Mouse (Mus musculus) cerebellum, adult 2 months (tissue): ENCODE data around the gene Gm21981. TPM values are rescaled to one million over a fixed set of nuclear protein-coding genes. Genes with fewer than 3 reads are reported as not detected.

Experiments used
- DNase-seq, 2 experiments: peaks; one replicate each; pipeline ENCODE4 v3.0.0; 2021
- H3K27ac ChIP-seq: fragments of 200-500 bp; 2 replicates; pipeline ENCODE4 v1.5.1; 2012; ENCODE audit warnings: low read length, control low read depth, inconsistent platforms; ENCODE audit not compliant: insufficient read depth
- H3K27me3 ChIP-seq: fragments of 200-500 bp; 2 replicates; pipeline ENCODE4 v1.6.1; 2012; ENCODE audit warnings: inconsistent platforms, mild to moderate bottlenecking, low read length, moderate library complexity; ENCODE audit not compliant: control insufficient read depth, insufficient read depth
- H3K4me1 ChIP-seq: fragments of 200-500 bp; 2 replicates; pipeline ENCODE4 v1.6.1; 2011; ENCODE audit warnings: low read length; ENCODE audit not compliant: control insufficient read depth, insufficient read depth
- H3K4me3 ChIP-seq: fragments of 200-500 bp; replicated peaks from 2 replicates; pipeline ENCODE3; 2011; ENCODE audit warnings: mild to moderate bottlenecking, low read depth, low read length, control low read depth; ENCODE audit not compliant: insufficient read depth
- CTCF ChIP-seq: fragments of 200-500 bp; IDR thresholded peaks from 2 replicates; pipeline ENCODE4 v1.5.1; 2011; ENCODE audit warnings: low read depth, mild to moderate bottlenecking, control low read depth, low read length, moderate library complexity, borderline replicate concordance; ENCODE audit not compliant: insufficient read depth
- POLR2A ChIP-seq: fragments of 200-500 bp; IDR thresholded peaks from 2 replicates; pipeline ENCODE4 v1.6.1; 2011; ENCODE audit warnings: low read length, control low read depth, borderline replicate concordance; ENCODE audit not compliant: insufficient read depth
- WGBS: fragments of 180-500 bp; shearing (Covaris S2); methylation state at CpG from one replicate; pipeline ENCODE4 v1.1.7; 2018; 5-methylcytosine and 5-hydroxymethylcytosine counted together
- polyA plus RNA-seq: library from polyadenylated mRNA; depleted of rRNA; stranded (reverse); fragments of >200 nt; gene quantifications from 2 replicates; pipeline ENCODE4 v1.2.3, GENCODE M21; 2012

The Gm21981 gene
- polyA plus RNA-seq, 1 experiment = 6.6 TPM

GRCm38 (mm10) chr17:47699055-47699454 lies 4.8 kb upstream of the Gm21981 start:
- no peak for DNase-seq
- no peaks in the 10 kb centered on the region for H3K27me3 ChIP-seq
- 74% methylated on average over 2 of the region's 2 CpGs for whole genome bisulfite sequencing
- peaks cover 2% of the 10 kb centered on the region; the same call in 1 of the 2 replicates for H3K4me1 ChIP-seq
- TF ChIP-seq CTCF = no peak
- TF ChIP-seq POLR2A = no peak
- H3K4me3 ChIP-seq = no peak overlapping the region
- H3K27ac ChIP-seq = no peak overlapping the region

- H3K4me3 ChIP-seq = no peak overlapping the region
- TF ChIP-seq POLR2A (no peak), CTCF (no peak)
- H3K27ac ChIP-seq = no peak overlapping the region
- H3K4me1 ChIP-seq = peaks cover 3% of the 10 kb centered on the region; the same call in 1 of the 2 replicates
- WGBS = 88% methylated on average over 10 of the region's 10 CpGs
- H3K27me3 ChIP-seq = no peaks in the 10 kb centered on the region
- DNase-seq = no peak
Observed at GRCm38 (mm10) chr17:47698156-47698555, 3.9 kb upstream of the Gm21981 start.

GRCm38 (mm10) chr17:47695337-47695710 lies 1.1 kb upstream of the Gm21981 start:
- under 1% methylated on average over 19 of the region's 23 CpGs for WGBS
- peak overlapping the region; percentile 72 for H3K4me3 ChIP-seq
- H3K27me3 ChIP-seq = no peaks in the 10 kb centered on the region
- no peak overlapping the region; the same call in 1 of the 2 replicates for H3K27ac ChIP-seq
- no peak for DNase-seq
- peaks cover 3% of the 10 kb centered on the region; the same call in 1 of the 2 replicates for H3K4me1 ChIP-seq
- no peak for TF ChIP-seq POLR2A
- no peak for TF ChIP-seq CTCF

GRCm38 (mm10) chr17:47694503-47695336 lies 465 bp upstream of the Gm21981 start, which contains the start of gene Prickle4:
Gene Prickle4 (minus strand): TSS chr17:47694736.
- TF ChIP-seq POLR2A (no peak), CTCF (peak; percentile 63)
- 1% methylated on average over 75 of the region's 82 CpGs for WGBS
- peaks cover 3% of the 10 kb centered on the region; the same call in 1 of the 2 replicates for H3K4me1 ChIP-seq
- peak within 1 kb of the TSS; percentile 97 for H3K4me3 ChIP-seq
- no peak within 1 kb of the TSS; the same call in 1 of the 2 replicates for H3K27ac ChIP-seq
- DNase-seq = peak; percentile 97 to 98
- no peaks in the 10 kb centered on the region for H3K27me3 ChIP-seq

- 51% methylated on average over 13 of the region's 13 CpGs for WGBS
- Histone ChIP-seq H3K4me3 (peak overlapping the region; percentile 97), H3K27ac (no peak overlapping the region), H3K4me1 (peaks cover 3% of the 10 kb centered on the region; the same call in 1 of the 2 replicates), H3K27me3 (no peaks in the 10 kb centered on the region)
- TF ChIP-seq POLR2A = no peak
- TF ChIP-seq CTCF = no peak
- DNase-seq = no peak
Observed at GRCm38 (mm10) chr17:47693671-47694441, 399 bp downstream of the Gm21981 start.

- DNase-seq = no peak
- Histone ChIP-seq H3K27ac (no peak overlapping the region), H3K27me3 (no peaks in the 10 kb centered on the region), H3K4me1 (peaks cover 3% of the 10 kb centered on the region; the same call in 1 of the 2 replicates), H3K4me3 (no peak overlapping the region)
- no peak for TF ChIP-seq POLR2A
- no peak for TF ChIP-seq CTCF
- WGBS = 92% methylated on average over 3 of the region's 3 CpGs
Observed at GRCm38 (mm10) chr17:47691650-47692049, 2.6 kb downstream of the Gm21981 start.

GRCm38 (mm10) chr17:47689894-47690293 lies 4.4 kb downstream of the Gm21981 start:
- peaks cover 3% of the 10 kb centered on the region; the same call in 1 of the 2 replicates for H3K4me1 ChIP-seq
- no peak overlapping the region for H3K27ac ChIP-seq
- WGBS = 51% methylated on average over 7 of the region's 8 CpGs
- no peak for DNase-seq
- TF ChIP-seq CTCF = no peak
- no peak for TF ChIP-seq POLR2A
- H3K27me3 ChIP-seq = no peaks in the 10 kb centered on the region
- peak overlapping the region; percentile 5 for H3K4me3 ChIP-seq
